Mouse (Mus musculus) lung, postnatal 14 days (tissue): ENCODE data around the gene Ldlr.
"Not testable (repeated sequence)": the region's sequence is repeated elsewhere in the genome, so short reads cannot be mapped to it uniquely, and the experiment has no call there.

Experiments used
- DNase-seq: peaks from one replicate; pipeline ENCODE4 v3.0.0; 2021

Ldlr gene

DNA sequence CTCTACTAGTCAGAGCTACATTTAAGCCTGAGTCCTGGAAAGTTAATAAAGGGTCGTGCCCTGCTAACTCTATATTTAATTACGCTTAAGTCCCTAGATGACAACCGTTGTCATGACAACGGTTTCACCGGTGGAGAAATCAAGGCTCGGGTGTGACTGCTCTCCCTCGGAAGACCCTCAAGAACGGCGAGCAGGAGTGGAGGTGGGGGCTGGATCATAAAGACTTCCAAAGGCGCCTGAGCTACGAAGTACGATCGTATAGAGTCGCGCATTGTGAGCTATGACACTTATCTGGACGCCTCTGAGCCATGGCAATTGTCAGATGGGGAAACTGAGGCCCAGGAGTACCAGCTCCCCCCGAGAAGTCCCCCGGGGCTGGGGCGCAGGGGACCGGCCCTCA, 36.4 kb downstream of the Ldlr start:
- no peak for DNase-seq

DNA sequence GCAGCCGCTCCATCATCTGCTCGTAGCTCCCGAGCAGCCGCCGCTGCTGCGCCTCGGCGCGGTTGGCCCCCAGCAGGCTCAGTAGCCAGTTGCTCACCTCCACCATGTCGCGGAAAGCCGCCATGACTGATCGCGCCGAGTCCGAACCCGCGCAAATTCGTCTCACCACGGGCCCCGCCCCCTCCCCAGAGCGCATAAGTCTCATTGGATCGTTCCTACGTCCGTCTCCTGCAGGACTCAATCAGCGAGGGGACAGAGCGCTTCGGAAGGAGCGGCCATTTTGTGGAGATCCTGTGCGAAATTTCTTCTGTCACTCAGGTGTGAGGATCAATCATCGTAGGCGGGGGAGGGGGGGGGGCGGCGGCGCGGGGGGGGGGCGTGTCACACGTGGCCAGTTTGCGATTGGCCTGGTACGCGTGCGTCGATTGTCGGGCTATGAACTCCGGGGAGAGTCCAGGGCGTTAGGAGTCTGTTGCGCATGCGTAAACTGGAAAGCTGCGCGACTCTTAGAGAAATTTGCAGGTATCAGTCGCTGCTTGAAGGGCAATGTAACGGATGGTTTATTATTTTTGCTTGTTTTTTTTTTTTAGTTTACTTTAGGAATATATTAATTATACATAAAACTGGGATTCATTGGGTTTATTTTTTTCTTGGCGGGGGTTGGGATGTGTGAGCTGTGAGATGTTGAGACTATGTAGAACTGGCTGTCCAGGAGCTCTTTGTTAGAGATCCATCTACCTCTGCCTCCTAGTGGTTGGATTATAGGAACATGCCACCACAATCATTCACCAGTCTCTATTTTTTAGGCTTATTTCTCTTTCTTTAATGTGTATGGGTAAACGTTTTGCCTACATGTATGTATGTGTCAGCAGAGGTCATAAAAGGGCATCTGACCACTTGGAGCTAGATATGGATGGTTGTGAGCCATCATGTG, 37.1 kb downstream of the Ldlr start, which contains the start of gene Spc24:
TSS of gene Spc24 (minus strand) at position 149 of the 934 bp plus-strand sequence.
- peak; percentile 94 for DNase-seq

DNA sequence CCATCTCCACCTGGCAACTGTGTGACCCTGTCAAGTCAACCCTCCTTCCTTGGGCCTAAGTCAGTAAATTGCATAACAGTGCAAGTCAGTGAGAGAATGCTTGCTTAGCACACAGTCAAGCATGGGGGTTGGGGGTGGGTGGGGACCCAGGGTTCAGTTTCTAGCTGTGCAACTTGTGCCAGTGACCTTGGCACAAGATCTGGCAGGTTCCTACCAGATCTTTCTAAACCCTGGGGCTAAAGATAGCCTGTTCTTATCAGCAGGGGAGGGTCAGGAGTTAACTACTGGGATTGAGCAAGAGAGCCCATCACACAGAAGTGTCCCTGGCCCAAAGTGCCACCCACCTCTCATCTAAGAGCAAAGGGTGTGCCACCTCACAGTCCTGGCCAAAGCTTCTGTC, 38.9 kb downstream of the Ldlr start:
- peak; percentile 48 for DNase-seq

DNA sequence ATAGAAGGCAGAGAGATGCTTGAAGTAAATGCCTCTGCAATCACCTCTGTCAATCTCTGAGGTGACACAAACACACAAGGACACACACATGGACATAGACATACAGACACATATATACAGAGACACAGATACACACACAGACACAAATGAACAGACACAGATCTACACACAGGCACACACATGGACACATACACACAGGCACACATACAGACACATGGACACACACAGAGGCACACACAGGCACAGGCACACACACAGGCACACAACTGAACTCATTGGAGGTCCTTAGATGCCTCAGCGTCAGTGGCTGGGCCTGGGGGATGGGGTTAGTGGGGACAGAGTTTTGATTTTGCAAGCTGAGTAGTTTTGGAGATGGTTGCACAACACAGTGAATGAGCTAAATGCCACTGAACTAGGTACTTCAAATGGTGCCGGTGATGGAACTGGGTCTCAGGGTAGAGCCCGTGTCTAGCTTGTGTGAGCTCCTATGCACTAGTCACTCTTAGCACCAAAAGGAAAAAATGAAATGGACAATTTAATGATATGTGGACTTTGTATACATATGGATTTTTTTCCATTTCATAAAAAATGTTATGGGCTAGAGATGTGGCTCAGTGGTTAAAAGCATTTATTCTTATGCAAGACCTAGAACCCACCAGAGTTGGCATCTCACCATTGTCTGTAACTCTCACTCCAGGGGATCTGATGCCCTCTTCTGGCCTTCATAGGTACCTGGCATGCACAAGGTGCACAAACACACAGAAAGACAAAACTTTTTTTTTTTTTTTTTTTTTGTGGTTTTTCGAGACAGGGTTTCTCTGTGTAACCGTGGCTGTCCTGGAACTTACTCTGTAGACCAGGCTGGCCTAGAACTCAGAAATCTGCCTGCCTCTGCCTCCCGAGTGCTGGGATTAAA, 41.1 kb downstream of the Ldlr start:
- DNase-seq = peak; percentile 47

DNA sequence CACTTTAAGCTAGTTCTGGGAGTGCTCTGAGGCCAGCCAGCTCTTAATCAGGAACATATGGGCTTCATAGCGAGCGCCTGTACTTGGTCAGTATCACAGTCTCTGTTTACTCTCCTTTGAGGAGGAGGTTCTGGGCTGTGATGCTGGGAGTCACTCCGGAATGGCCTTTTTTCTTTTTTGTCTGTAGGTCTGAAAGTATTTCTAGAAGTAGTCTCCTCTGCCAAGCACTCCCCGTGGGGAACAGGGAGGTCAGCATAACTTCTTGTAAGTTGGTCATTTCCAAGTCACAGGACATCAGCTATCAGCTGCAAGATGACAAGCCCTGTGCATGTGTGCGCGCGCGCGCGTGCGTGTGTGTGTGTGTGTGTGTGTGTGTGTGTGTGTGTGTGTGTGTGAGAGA, 44.6 kb downstream of the Ldlr start:
- no peak for DNase-seq

DNA sequence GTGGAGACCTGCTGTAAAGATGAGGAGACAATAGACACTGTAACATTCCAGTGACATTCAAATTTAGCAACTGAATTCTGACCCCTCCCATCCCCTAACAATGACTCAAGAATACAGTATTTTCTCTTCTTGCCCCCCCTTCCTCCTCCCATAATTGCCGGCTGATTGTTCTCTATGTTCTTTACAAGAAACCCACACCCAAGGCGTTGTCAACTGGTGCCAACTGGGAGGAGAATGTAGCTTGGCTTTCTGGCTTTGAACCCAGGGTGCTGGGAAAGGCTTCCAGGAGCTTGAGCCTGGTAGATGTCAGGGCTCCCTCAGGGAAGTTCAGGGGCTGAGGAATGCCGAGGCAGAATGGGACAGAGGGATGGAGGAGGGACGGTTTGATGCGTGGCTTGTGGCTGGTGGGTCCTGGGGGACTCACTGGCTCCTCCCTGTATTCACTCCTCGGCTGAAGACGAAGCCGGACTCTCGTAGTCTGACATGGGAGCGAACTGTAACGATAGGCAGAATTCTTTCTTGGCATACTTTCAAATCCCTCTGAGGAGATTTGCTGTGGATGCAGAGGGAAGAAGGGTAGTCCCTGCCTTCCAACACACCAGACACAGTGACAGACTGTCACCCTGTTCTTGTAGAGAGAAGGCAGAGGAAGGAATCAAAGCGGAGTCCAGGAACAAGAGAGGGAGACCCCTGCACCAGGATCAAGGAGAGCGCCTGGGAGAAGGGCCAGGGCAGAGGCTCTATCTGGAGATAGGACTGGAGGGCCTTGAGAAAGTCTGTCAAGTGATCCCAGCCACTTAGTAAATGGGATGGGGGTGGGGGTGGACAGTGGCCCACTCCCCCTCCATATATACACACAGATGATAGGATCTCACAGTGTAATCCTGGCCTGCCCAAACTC, 45.5 kb downstream of the Ldlr start:
- no peak for DNase-seq

DNA sequence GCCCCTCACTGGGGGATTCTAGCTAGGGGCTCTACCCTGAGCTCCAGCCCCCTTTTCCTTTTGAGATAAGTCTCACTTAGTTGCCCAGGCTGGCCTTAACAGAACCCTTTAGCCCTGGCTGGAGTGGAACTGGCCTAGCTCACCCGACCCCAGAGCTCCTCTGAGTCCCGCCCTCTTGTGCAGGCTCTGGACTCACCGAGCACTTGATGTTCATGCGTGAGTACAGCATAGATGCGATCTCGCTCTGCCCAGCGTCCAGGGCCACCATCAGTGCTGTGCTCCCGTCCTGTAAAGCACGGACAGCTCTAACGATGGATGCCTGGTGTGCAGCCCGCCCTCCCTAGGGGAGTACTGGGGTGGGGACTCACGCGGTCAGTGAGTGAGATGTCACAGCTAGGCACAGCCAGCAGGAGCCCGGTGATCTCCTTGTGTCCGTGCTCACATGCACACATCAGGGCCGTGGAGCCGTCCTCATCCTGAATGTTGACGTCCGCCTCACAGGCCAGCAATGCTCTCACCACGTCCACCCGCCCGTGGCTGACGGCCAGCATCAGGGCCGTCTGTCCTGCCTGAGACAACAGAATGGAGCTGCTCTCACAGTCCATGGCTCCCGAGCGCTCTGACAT, 46.4 kb downstream of the Ldlr start:
- DNase-seq = peak; percentile 53

DNA sequence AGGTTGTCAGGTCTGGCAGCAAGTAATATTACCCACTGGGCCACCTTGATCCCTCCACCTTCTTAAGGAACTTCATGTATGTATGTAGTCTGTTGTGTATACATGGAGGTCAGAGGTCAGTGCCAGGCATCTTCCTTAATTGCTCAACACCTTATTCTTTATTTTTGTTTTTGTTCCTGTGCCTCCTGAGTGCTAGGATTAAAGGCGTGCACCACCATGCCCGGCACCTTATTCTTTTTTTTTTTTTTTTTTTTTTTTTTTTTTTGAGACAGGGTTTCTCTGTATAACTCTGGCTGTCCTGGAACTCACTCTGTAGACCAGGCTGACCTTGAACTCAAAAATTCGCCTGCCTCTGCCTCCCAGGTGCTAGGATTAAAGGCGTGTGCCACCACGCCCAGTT, 50.1 kb downstream of the Ldlr start:
- not testable (repeated sequence) for DNase-seq

DNA sequence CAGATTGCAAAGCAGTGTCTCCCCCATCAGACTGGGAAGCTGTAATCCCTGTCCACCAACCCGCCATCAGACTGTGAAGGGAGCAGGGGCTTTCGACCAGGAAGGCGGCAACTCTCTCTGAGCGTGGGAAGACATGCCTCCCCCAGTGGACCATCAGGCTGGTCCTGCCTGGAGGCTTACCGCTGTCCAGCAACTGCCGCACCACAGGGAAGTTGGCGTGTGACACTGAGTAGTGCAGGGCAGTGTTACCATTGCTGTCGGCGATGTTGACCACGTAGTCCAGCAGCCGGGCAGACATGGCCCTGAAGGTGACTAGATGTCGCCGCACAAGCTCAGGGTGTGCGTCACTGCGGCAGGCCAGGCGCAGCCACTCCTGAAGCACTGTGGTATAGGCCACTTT, 51.1 kb downstream of the Ldlr start:
- DNase-seq = no peak

DNA sequence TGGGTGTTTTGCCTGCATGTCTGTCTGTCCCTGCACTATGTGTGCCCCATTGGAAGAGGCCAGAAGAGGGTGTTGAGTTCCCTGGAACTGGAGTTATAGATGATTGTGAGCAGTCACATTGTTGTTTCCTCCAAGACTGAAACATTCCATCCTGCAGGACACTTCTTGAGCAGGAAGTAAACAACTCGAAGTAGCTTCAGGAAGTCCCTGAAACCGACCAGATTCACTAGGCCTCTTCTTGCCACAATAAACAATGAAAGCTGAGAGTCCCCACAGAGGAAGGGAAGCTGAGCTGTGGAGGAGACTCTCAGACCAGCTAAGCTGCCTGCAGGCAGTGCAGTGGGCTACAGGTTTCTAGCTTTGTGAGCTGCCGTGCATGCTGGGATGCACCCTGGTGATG, 54.4 kb downstream of the Ldlr start:
- no peak for DNase-seq

DNA sequence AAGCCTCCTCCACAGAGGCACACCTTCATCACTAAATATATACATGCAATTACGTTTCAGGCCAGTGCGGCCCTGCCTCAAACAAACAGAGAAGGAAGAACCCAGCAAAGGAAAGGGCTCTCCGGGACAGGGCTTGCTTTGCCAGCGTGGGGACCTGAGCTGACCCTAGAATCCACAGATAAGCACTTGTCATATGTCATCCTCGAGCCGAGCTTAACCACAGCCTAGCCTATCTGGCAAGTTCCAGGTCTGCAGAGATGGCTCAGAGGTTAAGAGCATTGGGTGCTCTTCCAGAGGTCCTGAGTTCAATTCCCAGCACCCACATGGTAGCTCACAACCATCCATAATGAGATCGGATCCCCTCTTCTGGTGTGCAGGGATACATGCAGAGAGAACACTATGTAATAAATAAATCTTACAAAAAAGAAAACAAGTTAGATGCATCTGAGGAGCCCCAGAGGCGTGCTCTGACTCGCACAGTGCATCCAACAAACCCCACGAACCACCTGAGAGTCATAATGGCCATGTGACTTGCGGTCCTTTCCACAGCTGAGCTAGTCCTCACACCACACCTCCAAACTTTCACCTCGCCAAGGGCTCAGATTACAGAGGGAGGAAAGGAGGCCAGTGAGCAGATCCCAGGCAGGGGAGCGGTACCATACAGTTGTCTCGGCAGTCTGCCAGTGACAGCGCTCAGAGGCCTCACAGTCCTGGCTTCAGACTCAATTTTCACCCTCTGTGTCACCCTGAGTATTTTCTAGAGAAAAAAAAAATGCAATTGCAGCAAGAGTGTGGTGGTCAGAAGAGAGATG, 58.6 kb downstream of the Ldlr start:
- no peak for DNase-seq

DNA sequence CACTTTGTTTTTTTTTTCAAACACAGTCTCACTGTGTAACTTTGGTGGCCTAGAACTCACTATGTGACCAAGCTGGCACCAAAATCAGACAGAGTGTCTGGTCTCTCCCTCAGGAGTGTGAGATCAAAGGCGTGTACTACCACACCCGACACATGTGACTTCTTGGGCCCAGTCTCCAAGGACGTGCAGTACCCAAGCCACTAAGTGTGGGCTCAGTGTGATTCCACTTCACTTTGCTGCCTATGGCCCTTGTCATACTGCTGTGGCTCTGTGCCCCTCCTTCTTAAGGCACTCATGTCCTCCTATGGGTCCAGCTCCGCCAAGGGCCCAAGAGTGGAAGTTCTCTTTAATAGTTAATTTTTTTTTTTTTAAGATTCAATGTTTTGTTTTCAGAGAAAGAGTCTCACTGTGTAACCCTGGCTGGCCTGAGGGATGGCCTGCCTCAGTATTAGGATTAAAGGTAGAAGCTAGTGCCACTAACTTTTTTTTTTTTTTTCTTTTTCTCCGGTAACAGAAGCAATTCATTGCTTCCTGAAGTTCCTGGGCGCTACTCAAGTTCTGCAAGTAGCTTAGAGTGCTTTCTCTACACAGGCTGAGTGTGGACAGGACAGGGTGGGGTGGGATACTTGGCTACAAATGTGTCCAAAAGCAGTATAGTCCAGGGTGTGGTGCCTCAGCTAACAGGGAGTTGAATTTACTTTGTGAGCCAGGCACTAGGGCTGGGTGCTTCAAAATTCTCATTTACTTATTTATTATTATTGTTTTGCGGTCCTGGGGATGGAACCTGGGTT, 61.4 kb downstream of the Ldlr start:
- peak; percentile 48 for DNase-seq

DNA sequence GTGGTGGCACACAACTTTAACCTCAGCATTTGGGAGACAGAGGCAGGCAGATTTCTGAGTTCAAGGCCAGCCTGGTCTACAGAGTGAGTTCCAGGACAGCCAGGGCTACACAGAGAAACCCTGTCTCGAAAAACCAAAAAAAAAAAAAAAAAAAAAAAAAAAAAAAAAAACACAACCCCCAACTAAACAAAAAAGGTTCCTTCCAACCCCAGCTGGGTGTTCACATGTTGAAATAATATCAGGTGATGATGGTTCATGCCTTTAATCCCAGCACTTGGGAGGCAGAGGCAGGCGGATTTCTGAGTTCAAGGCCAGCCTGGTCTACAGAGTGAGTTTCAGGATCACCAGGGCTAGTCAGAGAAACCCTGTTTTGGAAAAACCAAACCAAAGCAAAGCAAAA, 63.0 kb downstream of the Ldlr start:
- DNase-seq = not testable (repeated sequence)

DNA sequence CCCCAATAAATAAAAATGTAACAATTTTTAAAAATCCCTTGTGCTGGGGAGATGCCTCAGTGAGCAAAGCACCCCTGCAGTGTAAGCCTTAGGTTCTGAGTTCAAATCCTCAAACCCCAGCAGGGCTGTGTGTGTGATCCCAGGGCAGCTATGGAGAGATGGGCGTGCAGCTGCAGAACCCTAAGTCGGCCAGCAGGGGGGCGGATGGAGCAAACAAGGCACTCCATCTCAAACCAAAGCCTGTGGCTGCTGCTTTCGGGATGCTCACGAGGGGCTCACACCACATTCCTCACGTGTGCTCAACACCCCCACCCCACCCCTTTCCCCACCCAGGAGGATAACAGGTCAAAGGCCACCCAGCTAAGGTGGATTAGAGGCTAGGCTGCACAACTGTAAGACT, 63.6 kb downstream of the Ldlr start:
- peak; percentile 82 for DNase-seq

DNA sequence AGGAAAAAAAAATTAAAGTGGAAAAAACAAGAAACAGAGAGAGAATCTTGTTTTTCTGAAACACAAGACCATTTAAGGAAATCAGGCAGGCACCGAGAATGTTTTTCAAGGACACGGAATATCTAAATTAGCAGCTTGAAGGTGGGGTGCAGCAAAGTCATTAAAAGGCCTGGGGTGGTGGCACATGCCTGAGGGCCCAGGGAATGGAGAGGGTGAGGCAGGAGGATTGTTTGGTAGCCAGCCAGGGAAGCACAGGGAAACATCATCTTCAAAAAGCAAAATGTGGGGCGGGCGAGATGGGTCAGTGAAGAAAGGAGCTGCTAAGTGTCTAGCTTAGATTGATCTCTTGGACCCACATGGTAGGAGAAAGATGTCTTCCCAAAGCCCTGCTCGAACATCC, 64.4 kb downstream of the Ldlr start:
- no peak for DNase-seq

DNA sequence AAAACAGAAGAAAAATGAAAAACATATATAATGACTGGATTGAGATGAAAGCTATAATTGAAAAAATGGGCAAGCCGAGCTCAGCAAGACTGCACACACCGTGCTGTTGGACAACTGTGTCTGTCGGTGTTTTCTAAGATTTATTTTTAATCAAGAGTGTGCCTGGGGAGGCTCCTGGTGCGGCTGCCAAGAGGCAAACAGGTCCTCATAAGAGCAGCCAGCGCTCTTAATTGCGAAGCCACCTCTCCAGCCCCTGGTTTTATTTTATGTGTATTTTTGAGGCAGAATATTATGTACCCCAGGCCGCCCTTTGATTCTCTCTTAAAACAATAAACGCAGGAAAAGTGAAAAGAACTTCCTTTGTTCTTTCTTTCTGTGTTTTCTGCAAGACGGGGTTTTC, 65.0 kb downstream of the Ldlr start:
- DNase-seq = no peak

DNA sequence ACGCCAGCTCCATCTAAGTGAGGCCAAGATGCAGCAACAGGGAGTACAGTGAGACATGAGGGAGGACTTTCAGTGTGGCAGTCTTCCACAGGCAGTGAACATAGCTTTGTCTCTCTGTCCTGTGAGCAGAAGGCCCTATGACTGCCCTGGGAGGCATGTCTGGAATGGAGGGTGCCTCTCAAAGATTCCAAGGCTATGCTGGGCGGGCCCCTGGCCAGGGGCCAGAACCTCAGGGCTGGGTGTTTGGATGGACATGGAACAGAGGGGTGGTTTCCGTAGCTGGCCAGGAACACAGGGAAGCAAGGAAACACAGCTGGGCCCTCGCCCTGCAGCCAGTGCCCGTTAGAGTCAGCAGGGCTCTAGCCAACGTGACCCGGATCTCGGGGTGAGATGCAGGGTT, 68.6 kb downstream of the Ldlr start:
- DNase-seq = peak; percentile 82

DNA sequence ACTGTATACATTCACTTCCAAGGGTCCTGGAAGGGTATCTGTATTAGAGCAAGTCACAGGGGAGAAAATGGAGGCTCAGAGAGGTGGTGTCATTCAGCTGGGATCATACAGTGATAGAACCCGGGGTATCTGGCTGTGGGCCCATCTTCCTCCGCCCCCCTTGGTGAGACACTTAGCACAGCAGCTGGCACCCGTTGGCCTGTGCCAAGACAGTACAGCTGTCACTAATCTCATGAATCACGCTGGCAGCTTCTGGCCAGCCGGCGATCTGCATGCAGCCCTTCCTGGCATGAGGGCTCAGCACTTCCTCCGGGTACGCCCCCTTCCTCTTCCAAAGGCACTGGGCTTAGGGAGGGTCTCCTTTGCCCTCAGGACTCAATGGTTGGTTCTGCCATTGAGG, 69.4 kb downstream of the Ldlr start:
- DNase-seq = peak; percentile 76

DNA sequence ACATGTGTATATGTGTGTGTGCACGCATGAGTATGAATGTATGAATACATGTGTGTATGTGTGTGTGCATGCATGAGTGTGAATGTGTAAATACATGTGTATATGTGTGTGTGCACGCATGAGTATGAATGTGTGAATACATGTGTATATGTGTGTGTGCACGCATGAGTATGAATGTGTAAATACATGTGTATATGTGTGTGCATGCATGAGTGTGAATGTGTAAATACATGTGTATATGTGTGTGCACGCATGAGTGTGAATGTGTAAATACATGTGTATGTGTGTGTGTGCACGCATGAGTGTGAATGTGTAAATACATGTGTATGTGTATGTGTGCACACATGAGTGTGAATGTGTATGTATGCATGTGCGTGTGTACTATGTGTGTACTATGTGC, 70.2 kb downstream of the Ldlr start:
- DNase-seq = not testable (repeated sequence)

DNA sequence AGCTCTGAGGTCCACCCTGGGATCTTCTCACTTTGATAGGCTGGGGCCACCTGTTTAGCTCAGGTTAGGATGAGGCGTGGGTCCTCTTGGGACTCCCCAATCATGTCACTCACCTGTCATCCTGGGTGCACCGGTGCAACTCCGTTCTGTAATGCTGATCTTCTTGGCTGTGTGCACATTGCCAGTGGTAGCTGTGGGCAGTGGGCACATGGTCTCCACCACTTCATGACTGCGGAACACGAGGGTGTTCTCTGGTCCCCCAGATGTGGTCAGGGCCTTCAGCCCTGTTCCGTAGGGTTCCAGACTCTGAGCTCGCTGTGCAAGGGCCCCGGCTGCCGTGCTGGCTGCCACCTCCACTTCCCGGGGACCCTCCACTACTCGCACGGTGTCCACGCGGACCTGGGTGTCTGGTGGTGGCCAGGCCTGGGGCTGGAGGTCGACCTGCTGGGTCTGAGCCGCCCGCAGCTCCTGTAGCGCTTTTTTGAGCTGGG, 71.1 kb downstream of the Ldlr start:
- no peak for DNase-seq
